Mouse (Mus musculus) heart, embryonic 13.5 days (tissue): Measurements from ENCODE around the gene Adam33. TPM values are rescaled to one million over a fixed set of nuclear protein-coding genes. Genes with fewer than 3 reads are reported as not detected.
A peak's percentile ranks its signal among the peaks of the same experiment; 100 is the strongest.

Experiments
- ATAC-seq: fragments of 200-750 bp; cut with Nextera tagmentation; 2 replicates; pipeline ENCODE4 v1.8.0; 2017; ENCODE audit warnings: moderate TSS enrichment; ENCODE audit not compliant: insufficient number of reproducible peaks, low FRiP score, low TSS enrichment; ENCODE audit errors: extremely low read depth
- H3K27ac ChIP-seq: fragments of 300-500 bp; sonication (generic); replicated peaks from 2 replicates; pipeline ENCODE4 v1.5.1; 2015; ENCODE audit warnings: moderate library complexity, mild to moderate bottlenecking, inconsistent platforms
- H3K27me3 ChIP-seq: fragments of 300-500 bp; sonication (generic); replicated peaks from 2 replicates; pipeline ENCODE4 v1.6.1; 2015; ENCODE audit warnings: mild to moderate bottlenecking, inconsistent platforms
- H3K36me3 ChIP-seq: fragments of 300-500 bp; sonication (generic); 2 replicates; pipeline ENCODE4 v1.6.1; 2015; ENCODE audit warnings: mild to moderate bottlenecking, inconsistent platforms
- H3K4me1 ChIP-seq: fragments of 300-500 bp; sonication (generic); 2 replicates; pipeline ENCODE4 v1.6.1; 2015; ENCODE audit warnings: inconsistent platforms
- H3K4me2 ChIP-seq: fragments of 300-500 bp; sonication (generic); 2 replicates; pipeline ENCODE4 v1.6.1; 2015; ENCODE audit warnings: inconsistent platforms, mild to moderate bottlenecking, moderate library complexity
- H3K4me3 ChIP-seq: fragments of 300-500 bp; sonication (generic); 2 replicates; pipeline ENCODE4 v1.5.1; 2015; ENCODE audit warnings: moderate library complexity, mild to moderate bottlenecking, inconsistent platforms
- H3K9ac ChIP-seq: fragments of 300-500 bp; sonication (generic); 2 replicates; pipeline ENCODE4 v1.6.1; 2015; ENCODE audit warnings: inconsistent platforms, mild to moderate bottlenecking, moderate library complexity
- H3K9me3 ChIP-seq: fragments of 300-500 bp; sonication (generic); 2 replicates; pipeline ENCODE4 v1.6.1; 2016; ENCODE audit warnings: inconsistent platforms
- WGBS: fragments of 180-500 bp; shearing (Covaris S2); methylation state at CpG from one replicate; pipeline ENCODE4 v1.1.7; 2015; ENCODE audit warnings: mixed read lengths; 5-methylcytosine and 5-hydroxymethylcytosine counted together
- polyA plus RNA-seq: library from polyadenylated mRNA; unstranded; fragments of >200 nt; fragmentation: Nextera tagmentation; extraction: Ambion mirVana; gene quantifications from 2 replicates; pipeline ENCODE4 v1.2.1, GENCODE M21; 2015

Gene Adam33
- polyA plus RNA-seq, 1 experiment from 2014 or later = 12.8 TPM

DNA sequence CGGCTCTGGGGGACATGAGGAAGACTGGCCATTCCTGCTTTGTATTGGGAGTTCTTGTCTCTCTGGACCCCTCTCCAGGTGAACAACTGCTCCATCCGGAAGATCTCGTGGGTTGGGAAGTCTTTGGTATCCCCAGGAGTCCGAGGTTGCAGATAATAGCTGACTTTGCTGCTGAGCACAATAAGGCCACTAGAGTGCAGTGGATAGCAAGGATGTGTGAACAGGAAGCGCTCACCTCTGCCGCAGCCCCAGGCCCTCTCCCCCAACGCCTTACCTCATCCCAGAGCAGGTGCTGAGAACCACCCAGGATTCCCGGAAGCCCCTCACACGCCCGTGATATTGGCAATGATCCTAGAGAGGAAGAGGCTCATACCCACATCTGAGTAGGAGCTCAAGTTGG is 7.4 kb downstream of the Adam33 start:
- H3K27ac ChIP-seq = no peak overlapping the region
- H3K27me3 ChIP-seq = peaks cover 67% of the 10 kb centered on the region
- 3% methylated on average over 10 of the region's 10 CpGs for WGBS
- ATAC-seq = no peak
- H3K9ac ChIP-seq = 0 out of 2 replicates have a peak overlapping the region, but pooled peaks have one; percentile 9
- H3K4me2 ChIP-seq = peak overlapping the region; percentile 65; the same call in 1 of the 2 replicates
- no peak overlapping the region for H3K4me3 ChIP-seq
- peaks cover 60% of the 10 kb centered on the region for H3K4me1 ChIP-seq
- H3K9me3 ChIP-seq = no peaks in the 10 kb centered on the region
- no peaks in the 10 kb centered on the region for H3K36me3 ChIP-seq

- Histone ChIP-seq H3K4me3 (0 out of 2 replicates have a peak overlapping the region, but pooled peaks have one; percentile 6), H3K9ac (0 out of 2 replicates have a peak overlapping the region, but pooled peaks have one; percentile 9), H3K27me3 (peaks cover 73% of the 10 kb centered on the region), H3K36me3 (no peaks in the 10 kb centered on the region), H3K4me2 (peak overlapping the region; percentile 65; the same call in 1 of the 2 replicates), H3K4me1 (peaks cover 55% of the 10 kb centered on the region), H3K9me3 (no peaks in the 10 kb centered on the region), H3K27ac (no peak overlapping the region)
- 6% methylated on average over 10 of the region's 10 CpGs for WGBS
- no peak for ATAC-seq
Measured at GRCm38 (mm10) chr2:131055631-131056030, 8.0 kb downstream of the Adam33 start.

DNA sequence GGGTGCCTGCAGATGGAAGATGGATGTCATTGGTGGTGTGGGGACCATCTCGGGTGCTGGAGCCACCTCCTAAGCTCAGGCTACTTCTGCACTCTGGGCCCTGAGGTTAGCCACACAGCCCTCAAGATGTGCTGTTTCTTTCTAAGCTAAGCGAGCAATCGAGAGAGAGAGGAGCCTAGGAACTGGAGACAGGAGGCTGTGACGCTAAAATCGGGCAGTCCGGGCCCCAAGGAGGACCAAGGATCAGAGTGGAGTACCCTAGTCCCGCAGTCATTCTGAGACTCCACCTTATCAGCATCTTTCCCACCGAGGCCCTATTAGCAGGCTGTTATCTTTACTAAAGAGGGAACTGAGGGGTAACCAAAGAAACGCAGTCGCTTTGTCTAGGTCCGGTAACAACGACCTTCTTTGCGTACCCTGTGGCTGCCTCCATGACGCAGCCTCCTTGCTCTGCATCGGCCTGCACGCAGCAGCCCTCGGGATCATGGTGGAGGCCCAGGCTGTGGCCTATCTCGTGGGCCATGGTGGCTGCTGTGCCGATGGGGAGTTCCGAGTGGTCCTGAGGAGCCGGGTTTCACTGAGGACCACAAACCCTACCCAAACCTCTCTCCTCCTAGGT is 8.9 kb downstream of the Adam33 start:
- no peaks in the 10 kb centered on the region for H3K36me3 ChIP-seq
- 4% methylated on average over 21 of the region's 21 CpGs for WGBS
- H3K9me3 ChIP-seq = no peaks in the 10 kb centered on the region
- H3K27me3 ChIP-seq = peaks cover 80% of the 10 kb centered on the region
- H3K4me1 ChIP-seq = peaks cover 46% of the 10 kb centered on the region
- no peak for ATAC-seq
- no peak overlapping the region for H3K27ac ChIP-seq
- peak overlapping the region; percentile 44 for H3K4me3 ChIP-seq
- H3K4me2 ChIP-seq = peak overlapping the region; percentile 65
- peak overlapping the region; percentile 64 for H3K9ac ChIP-seq

GRCm38 (mm10) chr2:131053851-131054645 is 9.6 kb downstream of the Adam33 start:
- peak overlapping the region; percentile 64 for H3K9ac ChIP-seq
- ATAC-seq = no peak

DNA sequence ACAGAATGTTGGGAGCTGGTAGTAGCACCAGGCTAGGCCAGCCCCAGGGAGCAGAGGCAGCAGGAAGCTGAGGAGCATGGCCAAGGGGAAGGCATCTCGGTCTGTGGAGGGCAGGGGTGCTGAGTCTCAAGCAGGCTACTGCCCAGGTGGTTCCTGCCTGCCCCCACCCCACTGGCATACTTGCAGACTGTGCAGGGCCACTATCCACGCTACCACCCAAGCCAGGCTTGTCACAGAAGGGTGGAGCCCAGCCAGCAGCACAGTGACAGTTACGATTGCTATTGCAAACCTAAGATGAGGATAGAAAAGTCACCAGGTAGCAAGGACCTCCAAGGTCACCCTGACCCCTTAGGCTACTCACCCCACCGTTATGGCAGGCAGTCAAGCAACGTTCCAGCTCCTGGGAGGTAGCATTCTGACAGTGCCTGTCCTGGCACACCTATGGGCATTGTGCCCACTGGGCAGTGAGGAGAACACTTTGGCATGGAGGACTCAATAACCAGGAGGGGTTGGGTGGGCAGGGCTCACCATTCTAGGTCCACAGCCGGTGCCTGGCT is 10.7 kb downstream of the Adam33 start:
- Histone ChIP-seq H3K4me1 (peaks cover 35% of the 10 kb centered on the region), H3K9ac (no peak overlapping the region), H3K4me3 (no peak overlapping the region), H3K27ac (no peak overlapping the region), H3K4me2 (no peak overlapping the region), H3K9me3 (no peaks in the 10 kb centered on the region), H3K27me3 (peaks cover 77% of the 10 kb centered on the region), H3K36me3 (no peaks in the 10 kb centered on the region)
- no peak for ATAC-seq
- 68% methylated on average over 6 of the region's 6 CpGs for WGBS

More at GRCm38 (mm10) chr2:131053851-131054645, 9.6 kb downstream of the Adam33 start:
- Histone ChIP-seq H3K27me3 (peaks cover 80% of the 10 kb centered on the region), H3K4me3 (peak overlapping the region; percentile 44), H3K36me3 (no peaks in the 10 kb centered on the region), H3K4me2 (peak overlapping the region; percentile 65), H3K9me3 (no peaks in the 10 kb centered on the region), H3K4me1 (peaks cover 39% of the 10 kb centered on the region), H3K27ac (no peak overlapping the region)
- 2% methylated on average over 45 of the region's 45 CpGs for WGBS

DNA sequence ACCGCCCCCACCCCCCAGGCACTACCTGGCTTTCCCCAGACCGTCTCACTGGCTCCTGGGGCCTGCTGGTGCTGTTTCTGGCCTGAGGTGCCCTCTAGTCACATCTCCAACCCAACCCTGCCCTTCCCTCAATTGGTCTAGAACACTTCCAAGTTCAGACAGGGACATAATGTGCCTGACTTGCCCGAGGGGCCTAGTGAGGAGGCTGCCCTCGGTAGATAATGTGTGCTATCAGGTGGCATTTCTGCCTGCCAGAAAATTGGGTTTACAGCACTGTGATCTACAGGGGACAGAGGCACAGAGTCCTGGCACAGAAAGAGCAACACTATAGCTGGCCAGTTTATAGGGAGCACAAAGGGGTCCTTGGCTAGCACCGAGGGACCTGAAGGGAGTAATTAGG is 11.6 kb downstream of the Adam33 start:
- Histone ChIP-seq H3K9me3 (no peaks in the 10 kb centered on the region), H3K27me3 (peaks cover 70% of the 10 kb centered on the region), H3K36me3 (no peaks in the 10 kb centered on the region), H3K9ac (no peak overlapping the region), H3K27ac (no peak overlapping the region), H3K4me2 (no peak overlapping the region), H3K4me3 (no peak overlapping the region), H3K4me1 (peaks cover 35% of the 10 kb centered on the region)
- no peak for ATAC-seq
- 62% methylated on average over 5 of the region's 5 CpGs for WGBS

DNA sequence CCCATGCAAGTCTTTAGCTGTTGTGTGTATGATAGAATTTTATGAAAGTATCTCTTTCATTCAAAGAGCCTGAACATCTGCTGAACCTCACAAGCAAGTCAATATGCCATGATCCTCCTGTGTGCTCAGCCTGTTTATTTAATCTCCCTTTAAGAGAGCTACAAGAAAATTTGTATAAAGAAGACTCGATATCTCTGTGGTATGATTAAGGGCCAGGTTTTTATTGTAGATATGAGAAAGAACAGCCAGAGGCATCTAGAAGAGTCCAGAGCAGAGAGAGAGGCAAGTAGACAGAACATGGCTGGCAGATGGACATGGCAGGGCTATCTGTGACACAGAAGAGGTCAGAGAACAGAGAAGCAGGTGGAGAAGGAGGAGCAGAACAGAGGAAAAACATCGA is 17.6 kb downstream of the Adam33 start:
- ATAC-seq = no peak
- Histone ChIP-seq H3K4me3 (no peak overlapping the region), H3K36me3 (no peaks in the 10 kb centered on the region), H3K27ac (no peak overlapping the region), H3K4me2 (no peak overlapping the region), H3K9ac (no peak overlapping the region), H3K9me3 (no peaks in the 10 kb centered on the region), H3K27me3 (peaks cover 41% of the 10 kb centered on the region), H3K4me1 (peaks cover 19% of the 10 kb centered on the region)
- 71% methylated on average over 2 of the region's 2 CpGs for WGBS

GRCm38 (mm10) chr2:131044989-131045720 is 18.5 kb downstream of the Adam33 start:
- Histone ChIP-seq H3K27ac (no peak overlapping the region), H3K9ac (0 out of 2 replicates have a peak overlapping the region, but pooled peaks have one; percentile 7), H3K27me3 (peaks cover 41% of the 10 kb centered on the region), H3K9me3 (no peaks in the 10 kb centered on the region), H3K4me3 (no peak overlapping the region), H3K4me2 (0 out of 2 replicates have a peak overlapping the region, but pooled peaks have one; percentile 26), H3K4me1 (peaks cover 23% of the 10 kb centered on the region), H3K36me3 (no peaks in the 10 kb centered on the region)
- no peak for ATAC-seq
- WGBS = 49% methylated on average over 9 of the region's 9 CpGs

DNA sequence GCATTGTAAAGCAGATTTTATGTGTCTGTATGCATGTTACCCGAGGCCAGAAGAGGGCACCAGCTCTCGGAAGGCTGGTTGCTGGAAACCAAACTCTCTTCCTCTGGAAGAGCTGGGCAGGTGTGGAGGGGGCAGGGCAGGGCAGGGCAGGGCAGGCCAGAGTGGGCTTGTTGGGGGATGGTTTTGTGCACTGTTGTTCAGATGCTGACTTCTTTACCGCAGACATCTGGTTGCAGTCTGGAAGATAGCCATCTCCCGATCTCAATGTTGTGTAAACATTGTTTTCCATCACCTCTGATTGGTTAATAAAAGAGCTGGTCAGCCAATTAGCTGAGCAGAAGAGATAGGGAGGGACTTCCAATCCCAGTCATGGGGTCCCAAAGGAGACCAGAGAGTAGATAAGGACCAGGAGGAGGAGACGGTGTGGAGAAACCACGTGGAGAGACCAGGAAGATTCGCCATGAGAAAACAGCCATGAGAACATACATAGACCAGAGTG is 19.2 kb downstream of the Adam33 start:
- no peak; the same call in 1 of the 2 replicates for ATAC-seq
- no peaks in the 10 kb centered on the region for H3K9me3 ChIP-seq
- peak overlapping the region; percentile 26; the same call in 1 of the 2 replicates for H3K4me2 ChIP-seq
- no peak overlapping the region for H3K9ac ChIP-seq
- H3K4me3 ChIP-seq = no peak overlapping the region
- WGBS = 15% methylated on average over 7 of the region's 7 CpGs
- peaks cover 46% of the 10 kb centered on the region for H3K27me3 ChIP-seq
- no peak overlapping the region for H3K27ac ChIP-seq
- peaks cover 23% of the 10 kb centered on the region for H3K4me1 ChIP-seq
- H3K36me3 ChIP-seq = no peaks in the 10 kb centered on the region

- no peak within 1 kb of the TSS for H3K4me3 ChIP-seq
- H3K9me3 ChIP-seq = no peaks in the 10 kb centered on the region
- no peak within 1 kb of the TSS for H3K27ac ChIP-seq
- H3K36me3 ChIP-seq = no peaks in the 10 kb centered on the region
- peak within 1 kb of the TSS; percentile 94; the same call in 1 of the 2 replicates for H3K4me2 ChIP-seq
- WGBS = 59% methylated on average over 2 of the region's 2 CpGs
- peaks cover 58% of the 10 kb centered on the region for H3K27me3 ChIP-seq
- no peak within 1 kb of the TSS for H3K9ac ChIP-seq
- peaks cover 26% of the 10 kb centered on the region for H3K4me1 ChIP-seq
- ATAC-seq = no peak
Measured at GRCm38 (mm10) chr2:131042988-131043387, 20.6 kb downstream of the Adam33 start, which contains the start of gene Gfra4. Gene Gfra4, minus strand, starts transcription at chr2:131043088.
